ENCODE assay signal across 8 mouse cellular contexts in genomic region chr8:86535791-86536662, GRCm38 (mm10). TPM values are rescaled to one million over a fixed set of nuclear protein-coding genes. Genes with fewer than 3 reads are reported as not detected.
DNase-seq lines count a peak whose midpoint lies in the region; ATAC-seq lines count a peak whose summit lies in the region.

No protein-coding gene starts in this region.

- no peak overlapping the region for H3K27ac ChIP-seq in forebrain, embryonic 11.5 days (ENCODE audit: low read depth, low read length)
- H3K27ac ChIP-seq in heart, embryonic 14.5 days (replicated peaks in 1 of 2; ENCODE audit: control insufficient read depth in 1 of 2, insufficient read depth in 1 of 2, low read depth in 2 of 2, low read length in 2 of 2): no peak overlapping the region
- H3K27ac ChIP-seq in kidney, embryonic 16.5 days (ENCODE audit: low read length): peak overlapping the region; percentile 22; the same call in 1 of the 2 replicates
- no peak overlapping the region for H3K27ac ChIP-seq in limb, embryonic 13.5 days
- no peak overlapping the region for H3K27ac ChIP-seq in neural tube, embryonic 11.5 days (ENCODE audit: low read depth, low read length)

- H3K9ac ChIP-seq in forebrain, embryonic 11.5 days (ENCODE audit: low read length): peak overlapping the region; percentile 20; the same call in 1 of the 2 replicates
- H3K9ac ChIP-seq in heart, embryonic 14.5 days (ENCODE audit: low read length): peak overlapping the region; percentile 12; the same call in 1 of the 2 replicates
- peak overlapping the region; percentile 29 for H3K9ac ChIP-seq in kidney, embryonic 16.5 days (replicated peaks; ENCODE audit: low read length)
- H3K9ac ChIP-seq in limb, embryonic 13.5 days: 0 out of 2 replicates have a peak overlapping the region, but pooled peaks have one; percentile 40
- H3K9ac ChIP-seq in neural tube, embryonic 11.5 days (ENCODE audit: low read length): no peak overlapping the region

- no peaks in the 10 kb centered on the region for H3K27me3 ChIP-seq in forebrain, embryonic 11.5 days (ENCODE audit: control insufficient read depth, insufficient read depth, low read length)
- no peaks in the 10 kb centered on the region for H3K27me3 ChIP-seq in heart, embryonic 14.5 days (ENCODE audit: control insufficient read depth, insufficient read depth, low read length)
- no peaks in the 10 kb centered on the region for H3K27me3 ChIP-seq in kidney, embryonic 16.5 days (ENCODE audit: insufficient read depth, low read length)
- H3K27me3 ChIP-seq in limb, embryonic 13.5 days: no peaks in the 10 kb centered on the region
- H3K27me3 ChIP-seq in neural tube, embryonic 11.5 days (ENCODE audit: control insufficient read depth, insufficient read depth, low read length): no peaks in the 10 kb centered on the region

- H3K9me3 ChIP-seq in forebrain, embryonic 11.5 days (ENCODE audit: control insufficient read depth, low read length): no peaks in the 10 kb centered on the region
- H3K9me3 ChIP-seq in heart, embryonic 14.5 days (ENCODE audit: control insufficient read depth, low read length): no peaks in the 10 kb centered on the region
- no peaks in the 10 kb centered on the region for H3K9me3 ChIP-seq in kidney, embryonic 16.5 days (ENCODE audit: low read length)
- no peaks in the 10 kb centered on the region for H3K9me3 ChIP-seq in limb, embryonic 13.5 days
- no peaks in the 10 kb centered on the region for H3K9me3 ChIP-seq in neural tube, embryonic 11.5 days (ENCODE audit: control insufficient read depth, low read length)

- H3K4me2 ChIP-seq in forebrain, embryonic 11.5 days (ENCODE audit: low read depth, low read length, severe bottlenecking): no peak overlapping the region
- peak overlapping the region; percentile 39 for H3K4me2 ChIP-seq in heart, embryonic 14.5 days (ENCODE audit: low read length)
- peak overlapping the region; percentile 28 for H3K4me2 ChIP-seq in kidney, embryonic 16.5 days (replicated peaks; ENCODE audit: low read depth, low read length)
- 0 out of 2 replicates have a peak overlapping the region, but pooled peaks have one; percentile 32 for H3K4me2 ChIP-seq in limb, embryonic 13.5 days (replicated peaks)
- no peak overlapping the region for H3K4me2 ChIP-seq in neural tube, embryonic 11.5 days (ENCODE audit: low read depth)

- WGBS in forebrain, embryonic 11.5 days: 55% methylated on average over 11 of the region's 11 CpGs
- WGBS in heart, embryonic 14.5 days: 43% methylated on average over 11 of the region's 11 CpGs
- WGBS in kidney, embryonic 16.5 days: 54% methylated on average over 11 of the region's 11 CpGs
- 51% methylated on average over 11 of the region's 11 CpGs for WGBS in limb, embryonic 13.5 days
- WGBS in neural tube, embryonic 11.5 days: 65% methylated on average over 11 of the region's 11 CpGs

- H3K4me1 ChIP-seq in forebrain, embryonic 11.5 days (replicated peaks; ENCODE audit: control insufficient read depth, insufficient read depth, low read length): peaks cover 2% of the 10 kb centered on the region
- no peaks in the 10 kb centered on the region for H3K4me1 ChIP-seq in heart, embryonic 14.5 days (ENCODE audit: control insufficient read depth in 2 of 2, insufficient read depth in 2 of 2, low read length in 2 of 2)
- H3K4me1 ChIP-seq in kidney, embryonic 16.5 days (ENCODE audit: insufficient read depth, low read length): peaks cover 5% of the 10 kb centered on the region
- peaks cover 6% of the 10 kb centered on the region for H3K4me1 ChIP-seq in limb, embryonic 13.5 days
- no peaks in the 10 kb centered on the region for H3K4me1 ChIP-seq in neural tube, embryonic 11.5 days (ENCODE audit: control insufficient read depth, insufficient read depth, low read length)

- no peaks in the 10 kb centered on the region for H3K36me3 ChIP-seq in forebrain, embryonic 11.5 days (ENCODE audit: control insufficient read depth, insufficient read depth, low read length)
- H3K36me3 ChIP-seq in heart, embryonic 14.5 days (ENCODE audit: control insufficient read depth, insufficient read depth, low read length): no peaks in the 10 kb centered on the region
- no peaks in the 10 kb centered on the region for H3K36me3 ChIP-seq in kidney, embryonic 16.5 days (ENCODE audit: insufficient read depth, low read length)
- no peaks in the 10 kb centered on the region for H3K36me3 ChIP-seq in limb, embryonic 13.5 days
- H3K36me3 ChIP-seq in neural tube, embryonic 11.5 days (ENCODE audit: control insufficient read depth, insufficient read depth, low read length): no peaks in the 10 kb centered on the region

- DNase-seq in A20 (ENCODE audit: low read depth, low spot score): peak; percentile 50
- peak; percentile 77 for DNase-seq in brain, embryonic 18.5 days (ENCODE audit: low read depth, low spot score)
- DNase-seq in forebrain, embryonic 11.5 days (ENCODE audit: low spot score): peak; percentile 79
- peak; percentile 77 for DNase-seq in neural tube, embryonic 11.5 days (ENCODE audit: low spot score)
- peak; percentile 73 for DNase-seq in testis, postnatal 10 days (ENCODE audit: low spot score)

- no peak overlapping the region for H3K4me3 ChIP-seq in forebrain, embryonic 11.5 days (ENCODE audit: low read depth, low read length)
- no peak overlapping the region for H3K4me3 ChIP-seq in heart, embryonic 14.5 days (ENCODE audit: control insufficient read depth in 1 of 2, insufficient read depth in 1 of 2, low read depth in 1 of 2, low read length in 2 of 2)
- H3K4me3 ChIP-seq in kidney, embryonic 16.5 days (ENCODE audit: low read length): no peak overlapping the region
- H3K4me3 ChIP-seq in limb, embryonic 13.5 days: no peak overlapping the region
- no peak overlapping the region for H3K4me3 ChIP-seq in neural tube, embryonic 11.5 days (ENCODE audit: low read depth, low read length)

- ATAC-seq in forebrain, embryonic 11.5 days (replicated peaks; ENCODE audit: low FRiP score): peak; percentile 56
- no peak for ATAC-seq in heart, embryonic 14.5 days (ENCODE audit: insufficient number of reproducible peaks, insufficient read depth, low FRiP score, low read depth)
- peak; percentile 59; the same call in 1 of the 2 replicates for ATAC-seq in kidney, embryonic 16.5 days (ENCODE audit: low FRiP score, low TSS enrichment)
- ATAC-seq in limb, embryonic 13.5 days (ENCODE audit: low FRiP score, low read depth): no peak
- no peak for ATAC-seq in neural tube, embryonic 11.5 days (ENCODE audit: insufficient read depth, low FRiP score, low TSS enrichment)

RNA-seq across cellular contexts. Expression of gene Abcc12, which starts 44.5 kb away (rescaled TPM):
- 0.11 TPM in 2 replicates for polyA plus RNA-seq in forebrain, embryonic 11.5 days (2014; fragmentation: Nextera tagmentation; extraction: Ambion mirVana)
- polyA plus RNA-seq in heart, embryonic 14.5 days (2014; fragmentation: Nextera tagmentation; extraction: Ambion mirVana): not detected in 2 replicates
- polyA plus RNA-seq in kidney, embryonic 16.5 days (2015; fragmentation: Nextera tagmentation; extraction: Ambion mirVana): 0.05 and 0.06 TPM in 2 replicates
- polyA plus RNA-seq in limb, embryonic 13.5 days (2015; fragmentation: Nextera tagmentation; extraction: Ambion mirVana): 0.13 and 0.15 TPM in 2 replicates
- 0.08 TPM in 1 of 2 replicates, not detected in the other for polyA plus RNA-seq in neural tube, embryonic 11.5 days (2014; fragmentation: Nextera tagmentation; extraction: Ambion mirVana)

Comparison
In these comparisons a context has a peak if more than half of its experiments do, and no peak if none do; other contexts are left out.
1. ATAC-seq: peak in forebrain, embryonic 11.5 days (single experiment) and kidney, embryonic 16.5 days (single experiment); none in heart, embryonic 14.5 days (single experiment), limb, embryonic 13.5 days (single experiment) and neural tube, embryonic 11.5 days (single experiment).
2. H3K4me2 ChIP-seq: peak in heart, embryonic 14.5 days (single experiment), kidney, embryonic 16.5 days (single experiment) and limb, embryonic 13.5 days (single experiment); none in forebrain, embryonic 11.5 days (single experiment) and neural tube, embryonic 11.5 days (single experiment).
3. Peak in every context shown above with its lines, with median percentiles within 50 percentile points of each other: DNase-seq.